Mouse (Mus musculus): ENCODE measurements at regions not wholly inside any gene's neighbourhood (a gene's known extent, or its start where the extent isn't known, plus 50 kb on each side); places are given as distances from the start of the nearest gene placed in this dataset.
"Not testable (repeated sequence)": the region's sequence is repeated elsewhere in the genome, so short reads cannot be mapped to it uniquely, and the experiment has no call there.

DNA sequence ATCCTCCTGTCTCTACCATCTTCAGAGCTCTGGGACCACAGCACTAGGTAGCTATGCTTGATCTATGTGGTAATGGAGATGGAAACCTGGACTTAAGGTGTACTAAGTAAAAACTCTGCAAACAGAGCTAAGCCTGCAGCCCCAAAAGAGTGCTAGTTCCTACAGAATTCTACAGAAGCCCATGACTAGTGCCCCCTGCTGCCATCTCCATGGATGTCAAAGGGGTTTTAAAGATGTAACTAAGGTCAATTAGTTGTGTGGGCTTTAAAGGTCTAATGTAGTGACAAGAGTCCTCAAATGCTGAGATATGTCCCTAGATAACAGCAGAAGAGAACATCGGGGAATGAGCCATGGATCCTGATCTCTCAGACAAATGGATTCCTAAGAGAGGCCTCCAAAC, 212.1 kb downstream of the Trib2 start:
- WGBS = 95% methylated on average over 1 of the region's 1 CpGs
- Histone ChIP-seq H3K4me3 (ENCODE audit: insufficient read depth, low read depth, low read length) (no peak overlapping the region), H3K27ac (ENCODE audit: insufficient read depth, low read depth, low read length) (no peak overlapping the region), H3K4me1 (ENCODE audit: control insufficient read depth, insufficient read depth, low read length) (no peaks in the 10 kb centered on the region)
- TF ChIP-seq CTCF (IDR thresholded peaks at IDR 0.05; ENCODE audit: insufficient read depth, low read depth, low read length) = no peak
- TF ChIP-seq POLR2A (IDR thresholded peaks at IDR 0.05; ENCODE audit: insufficient read depth, low read depth, low read length) = no peak

GRCm38 (mm10) chr12:15603885-15604284, 212.8 kb downstream of the Trib2 start:
- Histone ChIP-seq H3K4me1 (ENCODE audit: control insufficient read depth, insufficient read depth, low read length) (no peaks in the 10 kb centered on the region), H3K4me3 (ENCODE audit: insufficient read depth, low read depth, low read length) (no peak overlapping the region), H3K27ac (ENCODE audit: insufficient read depth, low read depth, low read length) (no peak overlapping the region)
- TF ChIP-seq POLR2A (IDR thresholded peaks at IDR 0.05; ENCODE audit: insufficient read depth, low read depth, low read length) (no peak), CTCF (IDR thresholded peaks at IDR 0.05; ENCODE audit: insufficient read depth, low read depth, low read length) (no peak)
- 78% methylated on average over 5 of the region's 5 CpGs for WGBS

GRCm38 (mm10) chr12:15603319-15603718, 213.4 kb downstream of the Trib2 start:
- no peak for TF ChIP-seq POLR2A (IDR thresholded peaks at IDR 0.05; ENCODE audit: insufficient read depth, low read depth, low read length)
- TF ChIP-seq CTCF (IDR thresholded peaks at IDR 0.05; ENCODE audit: insufficient read depth, low read depth, low read length) = no peak
- 60% methylated on average over 5 of the region's 5 CpGs for WGBS

GRCm38 (mm10) chr12:15594704-15595103, 222.0 kb downstream of the Trib2 start:
- Histone ChIP-seq H3K4me3 (ENCODE audit: insufficient read depth, low read depth, low read length) (no peak overlapping the region), H3K4me1 (ENCODE audit: control insufficient read depth, insufficient read depth, low read length) (no peaks in the 10 kb centered on the region), H3K27ac (ENCODE audit: insufficient read depth, low read depth, low read length) (no peak overlapping the region)
- 47% methylated on average over 2 of the region's 2 CpGs for WGBS
- TF ChIP-seq CTCF (IDR thresholded peaks at IDR 0.05; ENCODE audit: insufficient read depth, low read depth, low read length) (no peak), POLR2A (IDR thresholded peaks at IDR 0.05; ENCODE audit: insufficient read depth, low read depth, low read length) (no peak)

More at GRCm38 (mm10) chr12:15603319-15603718, 213.4 kb downstream of the Trib2 start:
- no peak overlapping the region for H3K4me3 ChIP-seq (ENCODE audit: insufficient read depth, low read depth, low read length)
- no peak overlapping the region for H3K27ac ChIP-seq (ENCODE audit: insufficient read depth, low read depth, low read length)
- no peaks in the 10 kb centered on the region for H3K4me1 ChIP-seq (ENCODE audit: control insufficient read depth, insufficient read depth, low read length)

DNA sequence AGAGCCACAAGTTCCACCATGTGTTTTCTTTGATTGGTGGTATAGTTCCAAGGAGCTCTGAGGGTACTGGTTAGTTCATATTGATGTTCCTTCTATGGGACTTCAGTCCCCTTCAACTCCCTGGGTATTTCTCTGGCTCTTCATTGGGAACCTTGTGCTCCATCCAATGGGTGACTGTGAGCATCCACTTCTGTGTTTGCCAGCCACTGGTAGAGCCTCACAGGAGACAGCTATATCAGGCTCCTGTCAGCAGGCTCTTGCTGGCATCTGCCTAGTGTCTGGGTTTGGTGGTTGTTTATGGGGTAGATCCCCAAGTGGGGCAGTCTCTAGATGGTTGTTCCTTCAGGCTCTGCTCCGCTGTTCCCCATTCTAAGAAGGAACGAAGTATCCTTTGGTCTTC, 228.9 kb downstream of the Trib2 start:
- H3K27ac ChIP-seq (ENCODE audit: insufficient read depth, low read depth, low read length); H3K4me3 ChIP-seq (ENCODE audit: insufficient read depth, low read depth, low read length); H3K4me1 ChIP-seq (ENCODE audit: control insufficient read depth, insufficient read depth, low read length): not testable (repeated sequence)
- 97% methylated on average over 2 of the region's 2 CpGs for WGBS

DNA sequence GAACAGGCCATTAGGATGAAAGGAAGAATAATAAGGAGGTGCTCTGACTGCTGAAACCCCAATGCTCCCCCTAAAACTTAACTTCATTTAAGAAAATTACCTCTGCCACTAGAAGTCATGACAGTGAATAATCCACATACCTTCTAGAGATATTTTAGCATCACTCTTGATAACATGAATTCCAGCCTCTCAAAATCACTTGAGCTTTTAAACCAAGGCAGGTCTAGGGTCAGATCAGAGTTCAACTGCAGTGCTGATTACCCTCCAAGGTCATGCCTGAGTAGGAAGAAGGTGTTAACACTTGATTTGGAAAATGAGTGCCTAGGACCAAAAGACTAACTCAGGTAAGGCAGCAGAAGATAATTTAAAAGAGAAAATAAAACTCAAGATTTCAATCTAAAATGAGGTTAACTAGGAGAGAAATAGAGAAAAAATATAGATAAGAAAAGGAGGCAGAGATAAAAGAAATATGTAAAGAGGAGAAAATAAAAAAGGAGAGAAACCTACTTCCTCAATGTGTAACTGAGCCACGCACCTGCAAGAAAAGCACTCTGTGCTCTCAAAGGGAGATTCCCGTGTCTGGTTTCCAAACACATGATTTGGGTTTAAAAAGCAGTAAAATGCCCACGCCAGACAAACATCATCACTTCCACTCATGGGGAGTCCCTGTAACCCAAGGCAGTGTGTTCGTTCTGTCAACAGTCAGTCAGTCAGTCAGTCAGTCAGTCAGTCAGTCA, 229.8 kb downstream of the Trib2 start:
- TF ChIP-seq POLR2A (IDR thresholded peaks at IDR 0.05; ENCODE audit: insufficient read depth, low read depth, low read length) (no peak), CTCF (IDR thresholded peaks at IDR 0.05; ENCODE audit: insufficient read depth, low read depth, low read length) (no peak)
- WGBS = 91% methylated on average over 4 of the region's 4 CpGs
- Histone ChIP-seq H3K4me1 (ENCODE audit: control insufficient read depth, insufficient read depth, low read length) (no peaks in the 10 kb centered on the region), H3K27ac (ENCODE audit: insufficient read depth, low read depth, low read length) (no peak overlapping the region), H3K4me3 (ENCODE audit: insufficient read depth, low read depth, low read length) (no peak overlapping the region)

GRCm38 (mm10) chr12:15585845-15586244, 230.9 kb downstream of the Trib2 start:
- H3K27ac ChIP-seq (ENCODE audit: insufficient read depth, low read depth, low read length) = no peak overlapping the region
- TF ChIP-seq POLR2A (IDR thresholded peaks at IDR 0.05; ENCODE audit: insufficient read depth, low read depth, low read length) (no peak), CTCF (IDR thresholded peaks at IDR 0.05; ENCODE audit: insufficient read depth, low read depth, low read length) (no peak)
- WGBS = 60% methylated on average over 1 of the region's 1 CpGs
- H3K4me1 ChIP-seq (ENCODE audit: control insufficient read depth, insufficient read depth, low read length) = no peaks in the 10 kb centered on the region
- H3K4me3 ChIP-seq (ENCODE audit: insufficient read depth, low read depth, low read length) = no peak overlapping the region

DNA sequence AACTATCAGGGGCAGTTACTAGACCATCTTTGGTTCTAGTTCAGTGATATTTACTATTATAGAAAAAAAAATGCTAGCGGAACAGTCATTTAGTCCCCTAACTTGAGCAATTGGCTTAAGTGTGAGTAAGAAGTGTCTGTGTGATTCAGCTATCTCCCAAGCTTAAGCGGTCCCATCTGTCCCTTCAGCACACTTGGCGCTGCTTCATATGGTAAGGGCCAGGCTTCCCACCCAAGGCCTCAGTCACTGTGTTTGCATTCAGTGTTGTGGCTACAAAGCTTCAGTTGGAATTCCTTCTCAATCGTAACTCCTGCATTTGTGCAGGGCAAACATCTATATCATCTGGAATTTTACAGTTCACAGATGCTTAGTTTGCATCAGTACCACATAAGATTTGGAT, 232.0 kb downstream of the Trib2 start:
- no peak overlapping the region for H3K27ac ChIP-seq (ENCODE audit: insufficient read depth, low read depth, low read length)
- no peak for TF ChIP-seq POLR2A (IDR thresholded peaks at IDR 0.05; ENCODE audit: insufficient read depth, low read depth, low read length)
- no peak for TF ChIP-seq CTCF (IDR thresholded peaks at IDR 0.05; ENCODE audit: insufficient read depth, low read depth, low read length)
- no peaks in the 10 kb centered on the region for H3K4me1 ChIP-seq (ENCODE audit: control insufficient read depth, insufficient read depth, low read length)
- H3K4me3 ChIP-seq (ENCODE audit: insufficient read depth, low read depth, low read length) = no peak overlapping the region
- WGBS = 97% methylated on average over 4 of the region's 4 CpGs

GRCm38 (mm10) chr12:15566785-15567109, 250.0 kb downstream of the Trib2 start:
- Histone ChIP-seq H3K4me1 (ENCODE audit: control insufficient read depth, insufficient read depth, low read length) (peaks cover 3% of the 10 kb centered on the region), H3K27ac (ENCODE audit: insufficient read depth, low read depth, low read length) (no peak overlapping the region), H3K4me3 (ENCODE audit: insufficient read depth, low read depth, low read length) (no peak overlapping the region)
- 58% methylated on average over 4 of the region's 4 CpGs for WGBS
- TF ChIP-seq CTCF (IDR thresholded peaks at IDR 0.05; ENCODE audit: insufficient read depth, low read depth, low read length) (no peak), POLR2A (IDR thresholded peaks at IDR 0.05; ENCODE audit: insufficient read depth, low read depth, low read length) (no peak)
